16 mouse cellular contexts compared by ENCODE assay signal in genomic region chr3:116205346-116206219, GRCm38 (mm10). TPM values are rescaled to one million over a fixed set of nuclear protein-coding genes. Genes with fewer than 3 reads are reported as not detected.
DNase-seq lines count a peak whose midpoint lies in the region; ATAC-seq and TF ChIP-seq lines count a peak whose summit lies in the region.
"Had no signal": no experiment of that assay in that cellular context is flagged by ENCODE, and none has a peak within 500 bp of the region (broad histone marks: within the 10 kb centered on the region; RNA-seq: fewer than 3 reads in every experiment).

No protein-coding gene starts in this region.

- no peaks in the 10 kb centered on the region for H3K36me3 ChIP-seq in kidney, adult 2 months (ENCODE audit: control insufficient read depth, insufficient read depth, low read length)
- no peaks in the 10 kb centered on the region for H3K36me3 ChIP-seq in lung, embryonic 15.5 days
- no peaks in the 10 kb centered on the region for H3K36me3 ChIP-seq in limb, embryonic 15.5 days
- H3K36me3 ChIP-seq: midbrain, embryonic 12.5 days had no signal

- no peak for TF ChIP-seq POLR2A in kidney, adult 2 months (IDR thresholded peaks at IDR 0.05; ENCODE audit: low read depth, low read length)

- H3K27ac ChIP-seq in kidney, adult 2 months (ENCODE audit: insufficient read depth, low read depth, low read length), result peak overlapping the region; percentile 1
- peak overlapping the region; percentile 88 for H3K27ac ChIP-seq in lung, embryonic 15.5 days
- H3K27ac ChIP-seq in limb, embryonic 15.5 days, result peak overlapping the region; percentile 29; the same call in 1 of the 2 replicates
- H3K27ac ChIP-seq: hindbrain, postnatal 0 days; midbrain, embryonic 12.5 days had no signal

- intact Hi-C loops in left cerebral cortex, postnatal 10 days (cut with DNase I), result no loop called here

- no peaks in the 10 kb centered on the region for H3K9me3 ChIP-seq in lung, embryonic 15.5 days
- H3K9me3 ChIP-seq in limb, embryonic 15.5 days, result no peaks in the 10 kb centered on the region
- H3K9me3 ChIP-seq: midbrain, embryonic 12.5 days had no signal

- H3K9ac ChIP-seq in lung, embryonic 15.5 days, result no peak overlapping the region
- H3K9ac ChIP-seq in limb, embryonic 15.5 days, result no peak overlapping the region
- H3K9ac ChIP-seq: forebrain, postnatal 0 days; midbrain, embryonic 12.5 days had no signal

- ATAC-seq in lung, embryonic 15.5 days (ENCODE audit: borderline replicate concordance, extremely low read depth, low FRiP score, low TSS enrichment), result peak; percentile 75; the same call in 1 of the 2 replicates
- ATAC-seq in limb, embryonic 15.5 days (ENCODE audit: insufficient number of reproducible peaks, low FRiP score, low TSS enrichment, low read depth), result no peak
- no peak for ATAC-seq in erythroblast, adult 5-6 weeks (replicated peaks; ENCODE audit: low FRiP score, poor library complexity, severe bottlenecking)
- ATAC-seq: forebrain, postnatal 0 days; hindbrain, postnatal 0 days had no signal

- peak overlapping the region; percentile 8; the same call in 1 of the 2 replicates for H3K4me2 ChIP-seq in lung, embryonic 15.5 days
- H3K4me2 ChIP-seq in limb, embryonic 15.5 days, result no peak overlapping the region
- H3K4me2 ChIP-seq: midbrain, embryonic 12.5 days had no signal

- H3K4me3 ChIP-seq in kidney, adult 2 months (ENCODE audit: insufficient read depth, low read depth, low read length), result no peak overlapping the region
- H3K4me3 ChIP-seq in lung, embryonic 15.5 days, result no peak overlapping the region
- H3K4me3 ChIP-seq in limb, embryonic 15.5 days, result no peak overlapping the region
- H3K4me3 ChIP-seq: midbrain, embryonic 12.5 days; myocyte had no signal

- DNase-seq in kidney, adult 2 months, result no peak
- DNase-seq in kidney, postnatal 4 days, result no peak
- DNase-seq in lung, postnatal 14 days, result no peak
- peak; percentile 40 for DNase-seq in adipocyte (ENCODE audit: low spot score)
- no peak for DNase-seq in left cerebral cortex, postnatal 10 days (ENCODE audit: extremely low spot score in 1 of 2, low spot score in 2 of 2)
- DNase-seq: cerebellum, adult 18-20 months; forebrain, postnatal 0 days; gastrocnemius, postnatal 10 days; layer of hippocampus, adult 9-11 months; right cerebral cortex, postnatal 14 days had no signal

- H3K27me3 ChIP-seq in kidney, adult 2 months (replicated peaks; ENCODE audit: control insufficient read depth, insufficient read depth, low read length), result no peaks in the 10 kb centered on the region
- no peaks in the 10 kb centered on the region for H3K27me3 ChIP-seq in lung, embryonic 15.5 days
- H3K27me3 ChIP-seq in limb, embryonic 15.5 days, result no peaks in the 10 kb centered on the region
- H3K27me3 ChIP-seq: midbrain, embryonic 12.5 days had no signal

- no peak for TF ChIP-seq CTCF in kidney, adult 2 months (conservative IDR thresholded peaks at IDR 0.05; ENCODE audit: insufficient read depth, insufficient read length, low read depth, low read length)

- 64% methylated on average over 13 of the region's 13 CpGs for WGBS in kidney, adult 2 months
- 38% methylated on average over 13 of the region's 13 CpGs for WGBS in lung, embryonic 15.5 days
- 56% methylated on average over 13 of the region's 13 CpGs for WGBS in limb, embryonic 15.5 days

- H3K4me1 ChIP-seq in kidney, adult 2 months (ENCODE audit: control insufficient read depth, insufficient read depth, low read length), result peaks cover 11% of the 10 kb centered on the region
- peaks cover 13% of the 10 kb centered on the region for H3K4me1 ChIP-seq in lung, embryonic 15.5 days
- peaks cover 5% of the 10 kb centered on the region; the same call in 1 of the 2 replicates for H3K4me1 ChIP-seq in limb, embryonic 15.5 days
- H3K4me1 ChIP-seq: midbrain, embryonic 12.5 days had no signal

RNA-seq across cellular contexts. Expression of gene Gpr88, which starts 47.7 kb away (rescaled TPM):
- polyA plus RNA-seq in kidney, adult 2 months (2012; rRNA removed), result 0.39 and 0.80 TPM in 2 replicates
- polyA plus RNA-seq in lung, embryonic 15.5 days (2015; fragmentation: Nextera tagmentation; extraction: Ambion mirVana), result 1.3 and 1.4 TPM in 2 replicates
- polyA plus RNA-seq in limb, embryonic 15.5 days (2015; fragmentation: Nextera tagmentation; extraction: Ambion mirVana), result 2.7 and 5.5 TPM in 2 replicates
- not detected in 2 replicates for total RNA-seq in erythroblast, adult 5-6 weeks (2015; ENCODE audit: low replicate concordance)
- not detected in 2 replicates for total RNA-seq in erythroblast, adult 5-6 weeks (2017; ENCODE audit: low replicate concordance)
- total RNA-seq in left cerebral cortex, postnatal 10 days (2021), result 10 to 100 TPM; 58.0 to 83.2 TPM
- polyA plus RNA-seq: myocyte had no signal

Comparison
In these comparisons a context has a peak if more than half of its experiments do, and no peak if none do; other contexts are left out.
1. H3K27ac ChIP-seq: peak in every context shown above with its lines; median percentile 88 in lung, embryonic 15.5 days; 29 in limb, embryonic 15.5 days; 1 in kidney, adult 2 months.